Mouse (Mus musculus): Measurements from ENCODE around the gene Rnf11.

Gene Rnf11

DNA sequence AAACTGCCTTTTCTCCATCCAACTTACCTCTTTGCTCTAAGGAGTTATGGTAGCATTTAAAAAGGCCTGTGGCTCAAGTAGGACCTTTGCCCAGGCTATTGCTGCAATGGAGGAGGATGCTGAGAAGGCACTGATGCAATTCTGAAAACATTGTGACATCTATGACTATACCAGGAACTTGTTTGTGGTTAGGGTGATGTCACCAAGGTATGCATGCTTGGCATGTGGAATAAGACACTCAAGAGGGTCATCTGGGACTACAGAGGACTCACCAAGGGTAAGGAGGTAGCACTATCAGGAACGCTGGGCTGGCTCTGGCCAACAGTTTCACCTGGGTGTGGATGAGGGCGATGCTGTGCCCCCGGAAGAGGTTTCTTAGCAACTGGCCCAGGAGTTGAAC lies at the start of gene Rnf11:
TSS of gene Rnf11 (minus strand) at position 108 of the 400 bp plus-strand sequence.
- H3K4me3 ChIP-seq (replicated peaks; ENCODE audit: low read length) = no peak within 1 kb of the TSS
- H3K27me3 ChIP-seq (ENCODE audit: insufficient read depth, low read length) = peaks cover 17% of the 10 kb centered on the region
- peaks cover 7% of the 10 kb centered on the region; the same call in 1 of the 2 replicates for H3K9me3 ChIP-seq (ENCODE audit: low read length)
- H3K36me3 ChIP-seq (ENCODE audit: insufficient read depth, low read length) = no peaks in the 10 kb centered on the region
- H3K4me1 ChIP-seq (replicated peaks; ENCODE audit: low read depth, low read length) = no peaks in the 10 kb centered on the region
- TF ChIP-seq POU5F1 (IDR thresholded peaks at IDR 0.05; ENCODE audit: borderline replicate concordance, low read length) (no peak), CTCF (conservative IDR thresholded peaks at IDR 0.05; ENCODE audit: low read length) (no peak), NANOG (IDR thresholded peaks at IDR 0.05; ENCODE audit: borderline replicate concordance, low read length) (no peak)

DNA sequence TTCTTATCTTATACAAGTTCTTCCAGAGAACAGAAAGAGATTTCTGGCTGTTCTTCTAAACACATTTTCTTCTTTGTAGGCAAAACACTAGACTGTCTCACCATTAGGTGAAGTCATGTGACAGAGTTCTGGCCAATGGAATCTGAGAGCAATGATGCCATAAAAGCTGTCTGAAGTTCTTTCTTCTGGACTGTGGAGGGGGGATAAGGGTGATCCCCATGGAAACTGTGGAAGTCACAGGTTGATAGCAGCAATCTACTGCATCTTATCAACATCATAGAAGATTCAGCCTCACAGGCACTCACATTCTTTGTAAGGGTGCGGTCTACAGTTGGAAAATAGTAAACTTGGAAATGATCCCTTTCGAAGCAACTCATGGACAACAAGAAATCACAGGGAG lies 46.6 kb upstream of the Rnf11 start, which contains the start of gene 4930522H14Rik:
TSS of gene 4930522H14Rik (minus strand) at position 187 of the 400 bp plus-strand sequence.
- TF ChIP-seq NANOG (IDR thresholded peaks at IDR 0.05; ENCODE audit: borderline replicate concordance, low read length) (no peak), CTCF (conservative IDR thresholded peaks at IDR 0.05; ENCODE audit: low read length) (no peak), POU5F1 (IDR thresholded peaks at IDR 0.05; ENCODE audit: borderline replicate concordance, low read length) (no peak)
- Histone ChIP-seq H3K27me3 (ENCODE audit: insufficient read depth, low read length) (no peaks in the 10 kb centered on the region; the same call in 1 of the 2 replicates), H3K9me3 (ENCODE audit: low read length) (no peaks in the 10 kb centered on the region), H3K4me3 (replicated peaks; ENCODE audit: low read length) (no peak within 1 kb of the TSS), H3K36me3 (ENCODE audit: insufficient read depth, low read length) (no peaks in the 10 kb centered on the region), H3K4me1 (replicated peaks; ENCODE audit: low read depth, low read length) (no peaks in the 10 kb centered on the region)

DNA sequence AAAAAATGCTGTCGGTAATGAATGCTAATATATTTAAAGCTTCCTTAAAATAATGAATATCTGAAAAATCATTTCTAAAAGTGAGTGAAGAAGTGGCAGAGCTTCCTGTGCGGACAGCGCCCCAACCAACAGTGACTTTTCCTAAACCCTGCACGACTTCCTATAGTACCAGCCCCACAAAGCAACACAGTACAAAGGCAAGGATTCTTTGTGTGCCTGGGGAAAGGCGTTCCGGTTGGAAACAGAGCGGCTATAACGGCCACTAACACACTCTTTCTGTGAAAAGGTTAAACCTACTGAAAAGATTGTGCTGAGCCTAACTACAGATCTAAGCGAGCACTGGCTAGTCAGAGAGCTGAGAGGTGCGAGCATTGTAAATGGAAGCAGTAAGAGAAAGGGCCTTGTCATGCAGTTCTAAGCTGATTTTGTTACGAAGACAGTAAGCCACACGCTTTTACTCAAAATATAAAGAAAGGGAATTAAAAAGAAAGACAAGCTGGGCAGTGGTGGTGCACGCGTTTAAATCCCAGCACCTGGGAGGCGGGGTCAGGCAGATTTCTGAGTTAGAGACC lies 45.8 kb upstream of the Rnf11 start:
- no peak overlapping the region for H3K4me3 ChIP-seq (replicated peaks; ENCODE audit: low read length)
- no peaks in the 10 kb centered on the region; the same call in 1 of the 2 replicates for H3K27me3 ChIP-seq (ENCODE audit: insufficient read depth, low read length)
- H3K4me1 ChIP-seq (replicated peaks; ENCODE audit: low read depth, low read length) = no peaks in the 10 kb centered on the region
- no peak for TF ChIP-seq POU5F1 (IDR thresholded peaks at IDR 0.05; ENCODE audit: borderline replicate concordance, low read length)
- no peak for TF ChIP-seq NANOG (IDR thresholded peaks at IDR 0.05; ENCODE audit: borderline replicate concordance, low read length)
- no peak for TF ChIP-seq CTCF (conservative IDR thresholded peaks at IDR 0.05; ENCODE audit: low read length)
- no peaks in the 10 kb centered on the region for H3K36me3 ChIP-seq (ENCODE audit: insufficient read depth, low read length)
- no peaks in the 10 kb centered on the region for H3K9me3 ChIP-seq (ENCODE audit: low read length)

DNA sequence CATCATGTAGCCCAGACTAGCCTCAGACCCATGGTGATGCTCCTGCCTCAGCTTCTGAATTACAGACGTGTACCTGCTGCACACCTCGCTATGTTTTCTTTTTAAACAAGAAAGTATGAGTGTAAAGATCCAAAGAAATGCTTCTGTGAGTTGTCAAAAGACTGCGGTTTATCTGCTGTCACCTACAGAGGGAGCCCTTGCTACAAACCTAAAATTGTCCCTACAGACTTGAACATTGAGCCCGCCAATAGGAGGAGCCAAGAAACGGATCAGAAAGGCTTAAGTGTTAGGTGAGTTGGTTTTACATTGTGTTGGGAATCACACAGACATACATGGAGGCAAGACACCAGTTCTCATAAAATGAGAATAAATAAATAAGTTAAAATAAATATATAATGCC lies 20.4 kb upstream of the Rnf11 start:
- TF ChIP-seq CTCF (conservative IDR thresholded peaks at IDR 0.05; ENCODE audit: low read length) (peak; percentile 50), NANOG (IDR thresholded peaks at IDR 0.05; ENCODE audit: borderline replicate concordance, low read length) (no peak), POU5F1 (IDR thresholded peaks at IDR 0.05; ENCODE audit: borderline replicate concordance, low read length) (no peak)
- no peaks in the 10 kb centered on the region for H3K36me3 ChIP-seq (ENCODE audit: insufficient read depth, low read length)

DNA sequence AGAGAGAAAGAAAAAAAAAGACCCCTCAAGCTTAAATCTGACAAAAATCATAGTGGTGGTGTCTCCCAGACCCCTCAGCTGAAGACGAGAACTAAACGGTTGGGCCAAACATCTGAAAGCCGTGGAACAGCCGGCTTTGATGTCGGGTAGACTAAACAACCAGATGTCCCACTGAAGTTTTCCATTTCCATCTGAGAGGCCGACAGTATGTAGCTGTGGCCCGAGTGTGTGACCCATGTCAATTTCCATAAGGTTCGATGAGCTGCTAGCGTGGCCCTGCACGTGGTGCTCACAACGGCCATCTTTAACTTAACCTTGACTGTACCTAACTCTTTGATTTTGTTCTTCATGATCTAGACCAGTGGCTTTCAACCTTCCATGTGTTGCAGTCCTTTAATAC lies 13.9 kb upstream of the Rnf11 start:
- no peak for TF ChIP-seq CTCF (conservative IDR thresholded peaks at IDR 0.05; ENCODE audit: low read length)
- no peak for TF ChIP-seq POU5F1 (IDR thresholded peaks at IDR 0.05; ENCODE audit: borderline replicate concordance, low read length)
- TF ChIP-seq NANOG (IDR thresholded peaks at IDR 0.05; ENCODE audit: borderline replicate concordance, low read length) = no peak

More for the DNA sequence above, 20.4 kb upstream of the Rnf11 start:
- H3K4me1 ChIP-seq (replicated peaks; ENCODE audit: low read depth, low read length) = no peaks in the 10 kb centered on the region
- H3K27me3 ChIP-seq (ENCODE audit: insufficient read depth, low read length) = no peaks in the 10 kb centered on the region; the same call in 1 of the 2 replicates
- H3K4me3 ChIP-seq (replicated peaks; ENCODE audit: low read length) = no peak overlapping the region
- H3K9me3 ChIP-seq (ENCODE audit: low read length) = no peaks in the 10 kb centered on the region

DNA sequence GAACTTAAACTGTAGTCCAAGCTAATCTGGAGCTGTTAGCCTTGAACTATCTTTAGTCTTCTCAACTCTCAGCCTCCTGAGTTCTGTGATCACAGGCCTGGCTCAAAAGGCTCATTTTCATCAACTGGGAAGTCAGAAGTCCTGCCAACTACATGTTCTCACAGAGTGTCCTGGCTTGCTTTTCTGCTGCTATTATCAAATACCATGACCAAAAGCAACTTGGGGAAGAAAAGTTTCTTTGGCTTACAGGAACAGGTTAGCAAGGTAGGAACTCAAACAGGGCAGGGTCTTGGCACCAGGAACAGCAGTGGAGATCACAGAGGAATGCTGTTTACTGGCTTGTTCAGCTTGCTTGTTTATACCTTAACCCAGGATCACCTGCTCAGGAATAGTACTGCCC lies 9.1 kb upstream of the Rnf11 start:
- peaks cover 11% of the 10 kb centered on the region; the same call in 1 of the 2 replicates for H3K4me1 ChIP-seq (replicated peaks; ENCODE audit: low read depth, low read length)
- no peaks in the 10 kb centered on the region for H3K36me3 ChIP-seq (ENCODE audit: insufficient read depth, low read length)
- peaks cover 5% of the 10 kb centered on the region; the same call in 1 of the 2 replicates for H3K9me3 ChIP-seq (ENCODE audit: low read length)
- H3K27me3 ChIP-seq (ENCODE audit: insufficient read depth, low read length) = peaks cover 3% of the 10 kb centered on the region; the same call in 1 of the 2 replicates
- no peak overlapping the region for H3K4me3 ChIP-seq (replicated peaks; ENCODE audit: low read length)
- TF ChIP-seq POU5F1 (IDR thresholded peaks at IDR 0.05; ENCODE audit: borderline replicate concordance, low read length) (no peak), CTCF (conservative IDR thresholded peaks at IDR 0.05; ENCODE audit: low read length) (no peak), NANOG (IDR thresholded peaks at IDR 0.05; ENCODE audit: borderline replicate concordance, low read length) (no peak)

More for the DNA sequence above, 13.9 kb upstream of the Rnf11 start:
- H3K4me1 ChIP-seq (replicated peaks; ENCODE audit: low read depth, low read length) = peaks cover 5% of the 10 kb centered on the region; the same call in 1 of the 2 replicates
- H3K36me3 ChIP-seq (ENCODE audit: insufficient read depth, low read length) = no peaks in the 10 kb centered on the region
- no peak overlapping the region for H3K4me3 ChIP-seq (replicated peaks; ENCODE audit: low read length)
- H3K27me3 ChIP-seq (ENCODE audit: insufficient read depth, low read length) = no peaks in the 10 kb centered on the region; the same call in 1 of the 2 replicates
- H3K9me3 ChIP-seq (ENCODE audit: low read length) = peaks cover 4% of the 10 kb centered on the region; the same call in 1 of the 2 replicates

DNA sequence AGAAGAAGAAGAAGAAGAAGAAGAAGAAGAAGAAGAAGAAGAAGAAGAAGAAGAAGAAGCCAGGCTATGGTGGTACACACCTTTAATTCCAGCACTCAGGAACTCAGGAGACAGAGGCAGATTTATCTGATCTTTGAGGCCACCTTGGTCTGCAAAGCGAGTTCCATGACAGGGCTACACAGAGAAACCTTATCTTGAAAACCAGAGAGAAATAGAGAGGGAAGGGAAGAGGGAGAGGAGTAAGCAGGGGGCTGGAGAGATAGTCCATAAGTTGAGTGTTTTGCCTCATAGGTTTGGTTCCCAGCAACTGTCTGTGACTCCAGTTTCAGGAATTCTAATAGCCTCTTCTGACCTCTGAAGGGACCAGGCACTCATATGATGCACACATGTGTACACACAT lies 4.3 kb upstream of the Rnf11 start:
- H3K9me3 ChIP-seq (ENCODE audit: low read length) = peaks cover 4% of the 10 kb centered on the region; the same call in 1 of the 2 replicates
- peaks cover 11% of the 10 kb centered on the region for H3K27me3 ChIP-seq (ENCODE audit: insufficient read depth, low read length)
- TF ChIP-seq POU5F1 (IDR thresholded peaks at IDR 0.05; ENCODE audit: borderline replicate concordance, low read length) (no peak), CTCF (conservative IDR thresholded peaks at IDR 0.05; ENCODE audit: low read length) (no peak), NANOG (IDR thresholded peaks at IDR 0.05; ENCODE audit: borderline replicate concordance, low read length) (no peak)
- 0 out of 2 replicates have a peak, but pooled peaks cover 5% of the 10 kb centered on the region for H3K4me1 ChIP-seq (replicated peaks; ENCODE audit: low read depth, low read length)
- H3K4me3 ChIP-seq (replicated peaks; ENCODE audit: low read length) = no peak overlapping the region
- H3K36me3 ChIP-seq (ENCODE audit: insufficient read depth, low read length) = no peaks in the 10 kb centered on the region

DNA sequence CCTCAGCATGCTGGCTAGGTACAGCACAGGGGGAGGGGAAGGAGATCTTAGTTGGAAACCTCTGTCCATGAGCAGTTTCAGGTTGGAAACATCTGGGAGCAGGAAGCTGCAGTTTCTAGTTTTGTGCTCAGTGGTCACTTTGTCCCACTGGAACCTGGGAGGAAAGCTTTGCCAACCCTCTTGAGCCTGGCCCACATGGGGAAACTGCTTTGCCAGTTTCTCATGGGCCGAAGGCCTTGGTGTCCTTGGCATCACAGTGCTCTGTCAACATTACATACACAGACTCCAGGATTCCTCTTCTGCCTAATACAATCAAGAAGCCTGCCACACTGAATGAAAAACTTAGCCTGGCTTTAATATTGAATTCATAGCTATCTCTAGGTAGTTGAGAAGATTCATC lies 1.8 kb downstream of the Rnf11 start:
- H3K27me3 ChIP-seq (ENCODE audit: insufficient read depth, low read length) = peaks cover 30% of the 10 kb centered on the region
- no peak overlapping the region for H3K4me3 ChIP-seq (replicated peaks; ENCODE audit: low read length)
- H3K36me3 ChIP-seq (ENCODE audit: insufficient read depth, low read length) = no peaks in the 10 kb centered on the region
- H3K4me1 ChIP-seq (replicated peaks; ENCODE audit: low read depth, low read length) = no peaks in the 10 kb centered on the region
- TF ChIP-seq POU5F1 (IDR thresholded peaks at IDR 0.05; ENCODE audit: borderline replicate concordance, low read length) (no peak), NANOG (IDR thresholded peaks at IDR 0.05; ENCODE audit: borderline replicate concordance, low read length) (no peak), CTCF (conservative IDR thresholded peaks at IDR 0.05; ENCODE audit: low read length) (no peak)
- peaks cover 7% of the 10 kb centered on the region; the same call in 1 of the 2 replicates for H3K9me3 ChIP-seq (ENCODE audit: low read length)
